ENCODE assay signal across 15 mouse cellular contexts in genomic region chr9:31032546-31032945, GRCm38 (mm10). TPM values are rescaled to one million over a fixed set of nuclear protein-coding genes. Genes with fewer than 3 reads are reported as not detected.
DNase-seq lines count a peak whose midpoint lies in the region; ATAC-seq and TF ChIP-seq lines count a peak whose summit lies in the region.
"Had no signal": no experiment of that assay in that cellular context is flagged by ENCODE, and none has a peak within 500 bp of the region (broad histone marks: within the 10 kb centered on the region; RNA-seq: fewer than 3 reads in every experiment).

No protein-coding gene starts in this region.

- peak overlapping the region; percentile 36; the same call in 1 of the 2 replicates for H3K4me2 ChIP-seq in intestine, embryonic 15.5 days (replicated peaks)
- H3K4me2 ChIP-seq in neural tube, embryonic 13.5 days, result peak overlapping the region; percentile 34

- peak; percentile 40 for DNase-seq in liver, adult 2 months (ENCODE audit: extremely low read depth, low read depth, low spot score)
- no peak for DNase-seq in liver
- no peak for DNase-seq in embryonic facial prominence, embryonic 10.5 days (ENCODE audit: low spot score)
- DNase-seq in gastrocnemius, postnatal 25 days, result no peak
- DNase-seq in left cerebral cortex, adult 8-10 months (ENCODE audit: low spot score in 2 of 2), result no peak
- DNase-seq: adrenal gland, postnatal 36 days; cerebellum, adult 2 months; gastrocnemius, postnatal 10 days; layer of hippocampus, adult 9-11 months; lung, postnatal 10 days; thymus, postnatal 25 days had no signal

- H3K79me2 ChIP-seq in liver, adult 2 months (ENCODE audit: control insufficient read depth, insufficient read depth, low read length), result peaks cover 2% of the 10 kb centered on the region; the same call in 1 of the 2 replicates

- no peak overlapping the region for H3K27ac ChIP-seq in liver, adult 2 months (replicated peaks; ENCODE audit: insufficient read depth, low read depth, low read length)
- no peak overlapping the region for H3K27ac ChIP-seq in embryonic facial prominence, embryonic 10.5 days (replicated peaks)
- no peak overlapping the region for H3K27ac ChIP-seq in intestine, embryonic 15.5 days
- no peak overlapping the region for H3K27ac ChIP-seq in neural tube, embryonic 13.5 days (replicated peaks)

- no peaks in the 10 kb centered on the region for H3K9me3 ChIP-seq in embryonic facial prominence, embryonic 10.5 days
- no peaks in the 10 kb centered on the region for H3K9me3 ChIP-seq in intestine, embryonic 15.5 days
- no peaks in the 10 kb centered on the region for H3K9me3 ChIP-seq in neural tube, embryonic 13.5 days

- TF ChIP-seq POLR2A in liver, adult 2 months (IDR thresholded peaks at IDR 0.05; ENCODE audit: extremely low read depth, insufficient read depth, low read length), result no peak

- no peak overlapping the region for H3K4me3 ChIP-seq in liver, adult 2 months (ENCODE audit: insufficient read depth, low read depth, low read length)
- H3K4me3 ChIP-seq in embryonic facial prominence, embryonic 10.5 days, result 0 out of 2 replicates have a peak overlapping the region, but pooled peaks have one; percentile 75
- H3K4me3 ChIP-seq in intestine, embryonic 15.5 days (replicated peaks), result no peak overlapping the region
- H3K4me3 ChIP-seq in neural tube, embryonic 13.5 days, result no peak overlapping the region
- H3K4me3 ChIP-seq: myocyte had no signal

- peaks cover 12% of the 10 kb centered on the region for H3K4me1 ChIP-seq in liver, adult 2 months (ENCODE audit: control insufficient read depth, insufficient read depth, low read length)
- peaks cover 23% of the 10 kb centered on the region for H3K4me1 ChIP-seq in embryonic facial prominence, embryonic 10.5 days
- H3K4me1 ChIP-seq in intestine, embryonic 15.5 days (replicated peaks), result peaks cover 4% of the 10 kb centered on the region
- peaks cover 22% of the 10 kb centered on the region for H3K4me1 ChIP-seq in neural tube, embryonic 13.5 days (replicated peaks)

- ATAC-seq in intestine, embryonic 15.5 days, result no peak
- ATAC-seq in neural tube, embryonic 13.5 days (ENCODE audit: low read depth), result no peak
- ATAC-seq: Patski had no signal

- peaks cover 3% of the 10 kb centered on the region; the same call in 1 of the 2 replicates for H3K36me3 ChIP-seq in liver, adult 2 months (ENCODE audit: control insufficient read depth, insufficient read depth, low read length)
- H3K36me3 ChIP-seq in embryonic facial prominence, embryonic 10.5 days (replicated peaks), result peaks cover 14% of the 10 kb centered on the region
- H3K36me3 ChIP-seq in intestine, embryonic 15.5 days, result no peaks in the 10 kb centered on the region
- peaks cover 7% of the 10 kb centered on the region; the same call in 1 of the 2 replicates for H3K36me3 ChIP-seq in neural tube, embryonic 13.5 days

- H3K27me3 ChIP-seq in liver, adult 2 months (ENCODE audit: control insufficient read depth, insufficient read depth, low read length), result no peaks in the 10 kb centered on the region
- H3K27me3 ChIP-seq in embryonic facial prominence, embryonic 10.5 days (replicated peaks; ENCODE audit: low read depth, poor library complexity, severe bottlenecking), result no peaks in the 10 kb centered on the region
- no peaks in the 10 kb centered on the region for H3K27me3 ChIP-seq in intestine, embryonic 15.5 days (replicated peaks)
- H3K27me3 ChIP-seq in neural tube, embryonic 13.5 days, result no peaks in the 10 kb centered on the region
- H3K27me3 ChIP-seq: Patski had no signal

- no peak overlapping the region for H3K9ac ChIP-seq in liver, adult 2 months (ENCODE audit: low read depth, low read length)
- no peak overlapping the region for H3K9ac ChIP-seq in intestine, embryonic 15.5 days
- H3K9ac ChIP-seq in neural tube, embryonic 13.5 days, result 0 out of 2 replicates have a peak overlapping the region, but pooled peaks have one; percentile 5

- TF ChIP-seq CTCF in liver, adult 2 months (IDR thresholded peaks at IDR 0.05; ENCODE audit: low read depth, low read length), result no peak

RNA-seq across cellular contexts. Expression of gene Zbtb44, which starts 2.1 kb away (rescaled TPM):
- total RNA-seq in liver, adult 2 months (2014; rRNA removed), result 31.0 and 37.8 TPM in 2 replicates
- polyA plus RNA-seq in liver, adult 2 months (2012; rRNA removed), result 4.5 and 5.4 TPM in 2 replicates
- 4.5 and 5.0 TPM in 2 replicates for polyA plus RNA-seq in embryonic facial prominence, embryonic 10.5 days (2016; fragmentation: Nextera tagmentation; extraction: Ambion mirVana)
- 7.6 and 7.9 TPM in 2 replicates for polyA plus RNA-seq in intestine, embryonic 15.5 days (2015; fragmentation: Nextera tagmentation; extraction: Ambion mirVana)
- 3.9 and 4.7 TPM in 2 replicates for polyA plus RNA-seq in neural tube, embryonic 13.5 days (2015; fragmentation: Nextera tagmentation; extraction: Ambion mirVana)
- total RNA-seq in gastrocnemius, postnatal 25 days (2021), result 10 to 100 TPM; 52.3 to 58.9 TPM
- 10 to 100 TPM; 35.5 to 49.7 (median 40.8) TPM for total RNA-seq in left cerebral cortex, adult 8-10 months (2022)
